Mouse (Mus musculus): ENCODE results near the gene Lrrc23.
"Not testable (repeated sequence)": the region's sequence is repeated elsewhere in the genome, so short reads cannot be mapped to it uniquely, and the experiment has no call there.

Lrrc23 gene

GRCm38 (mm10) chr6:124807986-124808357 is 28.4 kb upstream of the Lrrc23 start:
- no peak for DNase-seq (ENCODE audit: low spot score)

GRCm38 (mm10) chr6:124807366-124807765 is 27.8 kb upstream of the Lrrc23 start:
- DNase-seq (ENCODE audit: low spot score) = no peak

- DNase-seq (ENCODE audit: low spot score) = no peak
Measured at GRCm38 (mm10) chr6:124806446-124807140, 27.1 kb upstream of the Lrrc23 start.

- peak; percentile 96 for DNase-seq (ENCODE audit: low spot score)
Measured at GRCm38 (mm10) chr6:124805341-124806321, 26.1 kb upstream of the Lrrc23 start.

- no peak for DNase-seq (ENCODE audit: low spot score)
Measured at GRCm38 (mm10) chr6:124804341-124804740, 24.8 kb upstream of the Lrrc23 start.

- DNase-seq (ENCODE audit: low spot score) = not testable (repeated sequence)
Measured at GRCm38 (mm10) chr6:124803691-124804090, 24.2 kb upstream of the Lrrc23 start.

GRCm38 (mm10) chr6:124803061-124803460 is 23.5 kb upstream of the Lrrc23 start:
- no peak for DNase-seq (ENCODE audit: low spot score)

- DNase-seq (ENCODE audit: low spot score) = not testable (repeated sequence)
Measured at GRCm38 (mm10) chr6:124802400-124802799, 22.9 kb upstream of the Lrrc23 start.

GRCm38 (mm10) chr6:124796200-124796599 is 16.7 kb upstream of the Lrrc23 start:
- no peak for DNase-seq (ENCODE audit: low spot score)

- DNase-seq (ENCODE audit: low spot score) = no peak
Measured at GRCm38 (mm10) chr6:124795781-124796180, 16.3 kb upstream of the Lrrc23 start.

GRCm38 (mm10) chr6:124791911-124792310 is 12.4 kb upstream of the Lrrc23 start:
- no peak for DNase-seq (ENCODE audit: low spot score)

GRCm38 (mm10) chr6:124790121-124790520 is 10.6 kb upstream of the Lrrc23 start:
- no peak for DNase-seq (ENCODE audit: low spot score)

- no peak for DNase-seq (ENCODE audit: low spot score)
Measured at GRCm38 (mm10) chr6:124789519-124789918, 10.0 kb upstream of the Lrrc23 start.

- DNase-seq (ENCODE audit: low spot score) = no peak
Measured at GRCm38 (mm10) chr6:124787722-124788121, 8.2 kb upstream of the Lrrc23 start.

- no peak for DNase-seq (ENCODE audit: low spot score)
Measured at GRCm38 (mm10) chr6:124786756-124787420, 7.4 kb upstream of the Lrrc23 start.

GRCm38 (mm10) chr6:124782436-124782835 is 2.9 kb upstream of the Lrrc23 start:
- DNase-seq (ENCODE audit: low spot score) = no peak

- DNase-seq (ENCODE audit: low spot score) = no peak
Measured at GRCm38 (mm10) chr6:124780917-124781316, 1.4 kb upstream of the Lrrc23 start.

- no peak for DNase-seq (ENCODE audit: low spot score)
Measured at GRCm38 (mm10) chr6:124779984-124780416, 473 bp upstream of the Lrrc23 start.

GRCm38 (mm10) chr6:124770511-124770910 is 9.0 kb downstream of the Lrrc23 start:
- no peak for DNase-seq (ENCODE audit: low spot score)

- DNase-seq (ENCODE audit: low spot score) = no peak
Measured at GRCm38 (mm10) chr6:124770013-124770412, 9.5 kb downstream of the Lrrc23 start.

GRCm38 (mm10) chr6:124769101-124769765 is 10.3 kb downstream of the Lrrc23 start, which contains the start of gene Eno2:
Eno2 (minus strand) TSS chr6:124769673.
- DNase-seq (ENCODE audit: low spot score) = no peak

GRCm38 (mm10) chr6:124768704-124769044 is 10.9 kb downstream of the Lrrc23 start:
- DNase-seq (ENCODE audit: low spot score) = no peak

All from urinary bladder, postnatal 25 days (tissue).